Mouse (Mus musculus) heart, adult 2 months (tissue): ENCODE measurements at regions not wholly inside any gene's neighbourhood (a gene's known extent, or its start where the extent isn't known, plus 50 kb on each side); places are given as distances from the start of the nearest gene placed in this dataset.

ENCODE experiments used
- CTCF ChIP-seq: fragments of 200-600 bp; IDR thresholded peaks from 2 replicates; pipeline ENCODE4 v1.8.1; 2022; ENCODE audit warnings: antibody characterized with exemption, mild to moderate bottlenecking, moderate library complexity
- EP300 ChIP-seq: fragments of 200-500 bp; IDR thresholded peaks from 2 replicates; pipeline ENCODE4 v1.6.1; 2011; ENCODE audit warnings: low read depth, low read length, control low read depth; ENCODE audit not compliant: insufficient read depth
- POLR2A ChIP-seq: fragments of 200-500 bp; IDR thresholded peaks from 2 replicates; pipeline ENCODE4 v1.6.1; 2011; ENCODE audit warnings: mild to moderate bottlenecking, low read depth, low read length, control low read depth; ENCODE audit not compliant: insufficient read depth

DNA sequence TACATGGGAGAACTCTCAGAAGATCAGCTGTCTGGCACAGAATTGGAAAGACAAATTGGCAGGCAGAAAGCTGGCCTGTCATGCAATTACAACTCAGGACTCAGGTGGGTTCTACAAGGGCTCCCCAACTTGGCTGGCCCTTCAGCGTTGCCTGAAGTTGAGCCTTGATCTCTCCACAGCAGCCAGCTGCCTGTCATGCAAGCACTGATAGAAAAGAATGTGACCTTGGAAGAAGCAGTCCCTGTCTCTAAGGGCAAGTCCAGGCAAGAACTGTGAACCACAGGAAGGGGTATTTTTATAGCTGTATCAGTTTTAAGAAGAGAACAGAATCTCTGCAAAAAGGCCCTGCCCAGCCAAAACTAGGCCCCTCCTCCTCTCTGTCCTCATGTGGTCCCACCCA is 140.4 kb downstream of the Pdcd6ip start:
- TF ChIP-seq POLR2A (no peak), CTCF (no peak), EP300 (no peak)
